Mouse (Mus musculus) megakaryocyte, adult 5-6 weeks (primary cell): ENCODE results near the gene Rbl2. TPM values are rescaled to one million over a fixed set of nuclear protein-coding genes. Genes with fewer than 3 reads are reported as not detected.

Experiments
- ATAC-seq: 2 replicates; pipeline ENCODE4 v1.8.0; 2016; ENCODE audit warnings: mild to moderate bottlenecking, inconsistent platforms; ENCODE audit not compliant: poor library complexity, severe bottlenecking
- total RNA-seq, 2 experiments: library from RNA; stranded (forward) in 1 of 2; stranded (reverse) in 1 of 2; fragments of 153-499, 151-499 nt in 1 of 2; fragments of 221-1000, 200-1000 nt in 1 of 2; gene quantifications; 2 replicates each; pipeline versions ENCODE4 v1.2.3 to v1.2.4; 2015 to 2017

Gene Rbl2
- total RNA-seq (2015) = 55.9 and 69.4 TPM in 2 replicates
- 77.5 and 79.8 TPM in 2 replicates for total RNA-seq (2017)

GRCm38 (mm10) chr8:91069834-91070233 lies at the start of gene Rbl2:
TSS of gene Rbl2 (plus strand) at chr8:91070057.
- peak; percentile 85 for ATAC-seq

GRCm38 (mm10) chr8:91034417-91034816 lies 35.4 kb upstream of the Rbl2 start:
- no peak for ATAC-seq

GRCm38 (mm10) chr8:91036905-91037304 lies 33.0 kb upstream of the Rbl2 start:
- no peak for ATAC-seq

GRCm38 (mm10) chr8:91038637-91039036 lies 31.2 kb upstream of the Rbl2 start:
- ATAC-seq = no peak

GRCm38 (mm10) chr8:91046370-91046769 lies 23.5 kb upstream of the Rbl2 start:
- no peak for ATAC-seq

- peak; percentile 84 for ATAC-seq
These were observed 18.8 kb upstream of the Rbl2 start for GRCm38 (mm10) chr8:91051037-91051436.

GRCm38 (mm10) chr8:91054418-91054817 lies 15.4 kb upstream of the Rbl2 start:
- ATAC-seq = no peak

- no peak for ATAC-seq
These were observed 13.0 kb upstream of the Rbl2 start for GRCm38 (mm10) chr8:91056848-91057247.

- ATAC-seq = no peak
These were observed 10.7 kb upstream of the Rbl2 start for GRCm38 (mm10) chr8:91059086-91059578.

- no peak for ATAC-seq
These were observed 9.9 kb upstream of the Rbl2 start for GRCm38 (mm10) chr8:91059884-91060510.

- peak; percentile 47; the same call in 1 of the 2 replicates for ATAC-seq
These were observed 9.0 kb upstream of the Rbl2 start for GRCm38 (mm10) chr8:91060555-91061471.

GRCm38 (mm10) chr8:91065179-91065578 lies 4.7 kb upstream of the Rbl2 start:
- peak; percentile 34; the same call in 1 of the 2 replicates for ATAC-seq

- peak; percentile 5 for ATAC-seq
These were observed 450 bp upstream of the Rbl2 start for GRCm38 (mm10) chr8:91069407-91069806.

GRCm38 (mm10) chr8:91070275-91070859 lies 510 bp downstream of the Rbl2 start:
- peak; percentile 85 for ATAC-seq

GRCm38 (mm10) chr8:91077077-91077867 lies 7.4 kb downstream of the Rbl2 start:
- ATAC-seq = peak; percentile 62

- no peak for ATAC-seq
These were observed 9.8 kb downstream of the Rbl2 start for GRCm38 (mm10) chr8:91079678-91080077.

- ATAC-seq = peak; percentile 87
These were observed 12.1 kb downstream of the Rbl2 start for GRCm38 (mm10) chr8:91081911-91082310.

GRCm38 (mm10) chr8:91082428-91082827 lies 12.6 kb downstream of the Rbl2 start:
- ATAC-seq = peak; percentile 39

- ATAC-seq = no peak
These were observed 18.6 kb downstream of the Rbl2 start for GRCm38 (mm10) chr8:91088452-91088851.

- no peak for ATAC-seq
These were observed 19.7 kb downstream of the Rbl2 start for GRCm38 (mm10) chr8:91089601-91090000.
